Mouse (Mus musculus) MN1 (cell line): ENCODE measurements around the gene Snip1.
A peak's percentile ranks its signal among the peaks of the same experiment; 100 is the strongest.

Experiments
- DNase-seq: peaks from one replicate; pipeline ENCODE4 v3.0.0-alpha.2; 2016; ENCODE audit warnings: low spot score

Gene Snip1

GRCm38 (mm10) chr4:125099458-125099857 lies 33.0 kb downstream of the Snip1 start:
- peak; percentile 77 for DNase-seq

GRCm38 (mm10) chr4:125101334-125101733 lies 34.9 kb downstream of the Snip1 start:
- DNase-seq = no peak

- no peak for DNase-seq
Observed at GRCm38 (mm10) chr4:125105354-125105753, 38.9 kb downstream of the Snip1 start.

DNA sequence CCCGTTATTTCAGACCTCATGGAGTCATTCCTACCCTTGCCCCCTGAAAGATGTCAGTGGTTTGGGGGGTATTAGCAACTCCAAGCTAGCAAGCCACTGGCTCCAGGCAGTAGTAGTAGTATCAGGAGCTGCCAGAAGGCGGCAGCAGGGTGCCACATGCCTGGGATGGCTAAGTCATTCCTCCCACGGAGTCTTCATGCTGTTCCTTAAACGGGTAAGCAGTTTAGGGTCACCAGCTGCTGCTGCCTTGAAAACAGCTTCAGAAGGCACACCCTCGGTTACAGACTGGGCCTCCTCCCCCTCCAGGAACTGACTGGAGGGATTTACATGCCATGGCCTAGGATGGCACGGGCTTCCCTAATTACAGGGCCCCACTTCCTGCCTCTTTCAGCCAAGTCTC lies 48.2 kb downstream of the Snip1 start:
- peak; percentile 63 for DNase-seq

GRCm38 (mm10) chr4:125115081-125115480 lies 48.6 kb downstream of the Snip1 start:
- no peak for DNase-seq

DNA sequence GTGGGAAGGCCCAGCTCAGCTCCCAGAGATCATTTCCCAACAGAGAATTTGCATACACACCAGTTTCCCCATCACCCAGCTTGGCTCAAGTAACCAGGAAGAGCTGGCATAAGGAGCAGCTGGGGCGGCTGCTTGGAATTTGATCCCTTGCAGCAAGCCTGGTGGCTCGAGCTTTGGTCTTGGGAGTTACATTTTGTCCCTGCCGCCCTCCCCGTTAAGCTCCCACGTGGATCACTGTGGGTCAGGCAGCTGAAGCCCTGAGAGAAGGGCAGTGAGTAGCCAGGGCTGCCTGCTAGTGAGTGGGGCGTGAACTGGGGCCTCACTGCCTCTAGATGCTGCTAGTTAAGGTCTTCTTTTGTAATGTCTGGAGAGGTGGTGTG lies 49.2 kb downstream of the Snip1 start:
- peak; percentile 29 for DNase-seq

- peak; percentile 66 for DNase-seq
Observed at GRCm38 (mm10) chr4:125116090-125116861, 49.8 kb downstream of the Snip1 start.

GRCm38 (mm10) chr4:125116929-125117328 lies 50.5 kb downstream of the Snip1 start:
- no peak for DNase-seq

GRCm38 (mm10) chr4:125117902-125118320 lies 51.4 kb downstream of the Snip1 start:
- no peak for DNase-seq

GRCm38 (mm10) chr4:125119070-125119469 lies 52.6 kb downstream of the Snip1 start:
- DNase-seq = no peak

DNA sequence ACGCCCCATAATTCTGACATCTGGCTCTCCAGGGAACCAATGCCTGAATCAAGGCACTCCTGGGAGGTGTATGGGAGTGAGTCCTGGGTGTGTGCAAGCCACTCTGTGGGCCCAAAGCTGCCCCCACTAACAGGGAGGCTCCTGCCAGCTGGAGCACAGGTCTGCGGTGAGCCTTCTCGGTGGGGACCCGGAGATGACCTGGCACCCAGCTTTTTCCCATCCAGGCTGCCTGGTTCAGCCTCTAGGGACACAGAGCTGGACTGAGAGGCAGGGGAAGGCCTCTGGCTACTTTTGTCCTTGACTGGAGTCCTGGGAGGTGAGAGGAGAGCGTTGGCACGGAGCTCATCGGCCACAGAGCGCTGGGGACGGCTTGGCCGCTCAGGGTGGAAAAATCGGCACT lies 53.2 kb downstream of the Snip1 start:
- no peak for DNase-seq

- DNase-seq = peak; percentile 59
Observed at GRCm38 (mm10) chr4:125122431-125123278, 56.2 kb downstream of the Snip1 start.

DNA sequence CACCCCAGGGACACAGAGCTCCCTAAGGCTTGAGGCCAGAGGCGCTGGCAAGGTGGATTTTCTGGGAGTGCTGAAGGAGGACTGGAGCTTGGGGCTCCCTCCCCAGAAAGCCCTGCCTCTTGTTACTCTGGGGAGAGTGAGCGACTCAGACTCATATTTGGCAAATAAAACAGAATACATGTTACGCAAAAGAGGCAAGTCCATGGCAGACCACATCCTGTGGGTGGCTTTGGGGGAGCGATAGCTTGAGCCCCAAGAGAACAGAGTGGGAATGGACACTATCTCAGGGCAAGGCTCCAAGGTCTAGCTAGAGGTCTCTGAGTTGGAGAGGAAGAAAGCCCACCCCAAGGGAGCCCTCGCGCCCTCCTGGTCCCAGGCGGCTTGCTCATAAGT lies 56.8 kb downstream of the Snip1 start:
- no peak for DNase-seq
